Mouse (Mus musculus): ENCODE data around the gene Acap1. TPM values are rescaled to one million over a fixed set of nuclear protein-coding genes. Genes with fewer than 3 reads are reported as not detected.
A peak's percentile ranks its signal among the peaks of the same experiment; 100 is the strongest.

Gene Acap1
- total RNA-seq, 4 experiments from 2014 or later = 0.31 to 1.9 (median 0.86) TPM

GRCm38 (mm10) chr11:69902972-69903371 is 7.6 kb upstream of the Acap1 start:
- DNase-seq = no peak

- DNase-seq = no peak
These were observed 6.7 kb upstream of the Acap1 start for GRCm38 (mm10) chr11:69901993-69902392.

GRCm38 (mm10) chr11:69901406-69901846 is 6.1 kb upstream of the Acap1 start:
- DNase-seq = peak; percentile 97

- DNase-seq = peak; percentile 89
These were observed 5.4 kb upstream of the Acap1 start, which contains the start of the genes 2810408A11Rik and Neurl4 for GRCm38 (mm10) chr11:69900471-69901405. 2810408A11Rik (minus strand) TSS chr11:69900987. Neurl4 (plus strand) TSS chr11:69901072.

GRCm38 (mm10) chr11:69899870-69900269 is 4.5 kb upstream of the Acap1 start:
- no peak for DNase-seq

GRCm38 (mm10) chr11:69894671-69895070 is 668 bp downstream of the Acap1 start:
- DNase-seq = no peak

GRCm38 (mm10) chr11:69891482-69891881 is 3.9 kb downstream of the Acap1 start:
- DNase-seq = no peak

GRCm38 (mm10) chr11:69886907-69887635 is 8.3 kb downstream of the Acap1 start:
- no peak for DNase-seq

GRCm38 (mm10) chr11:69884663-69885062 is 10.7 kb downstream of the Acap1 start:
- no peak for DNase-seq

GRCm38 (mm10) chr11:69884240-69884639 is 11.1 kb downstream of the Acap1 start:
- no peak for DNase-seq

- no peak for DNase-seq
These were observed 11.7 kb downstream of the Acap1 start for GRCm38 (mm10) chr11:69883527-69884151.

- DNase-seq = no peak
These were observed 12.3 kb downstream of the Acap1 start for GRCm38 (mm10) chr11:69883066-69883465.

- no peak for DNase-seq
These were observed 13.3 kb downstream of the Acap1 start for GRCm38 (mm10) chr11:69881787-69882670.

GRCm38 (mm10) chr11:69880853-69881603 is 14.3 kb downstream of the Acap1 start, which contains the start of gene Kctd11:
Kctd11 (minus strand) TSS chr11:69881406.
- DNase-seq = peak; percentile 90

GRCm38 (mm10) chr11:69880506-69880852 is 14.9 kb downstream of the Acap1 start:
- DNase-seq = no peak

- DNase-seq = no peak
These were observed 15.6 kb downstream of the Acap1 start for GRCm38 (mm10) chr11:69879711-69880110.

- no peak for DNase-seq
These were observed 16.4 kb downstream of the Acap1 start for GRCm38 (mm10) chr11:69878952-69879351.

- no peak for DNase-seq
These were observed 16.9 kb downstream of the Acap1 start for GRCm38 (mm10) chr11:69878399-69878798.

- DNase-seq = no peak
These were observed 17.5 kb downstream of the Acap1 start, which contains the start of gene Tmem95 for GRCm38 (mm10) chr11:69877878-69878277. Tmem95 (minus strand) TSS chr11:69878018.

GRCm38 (mm10) chr11:69876867-69877266 is 18.5 kb downstream of the Acap1 start:
- peak; percentile 70 for DNase-seq

GRCm38 (mm10) chr11:69876186-69876585 is 19.2 kb downstream of the Acap1 start:
- no peak for DNase-seq
